Mouse (Mus musculus) cortical plate, adult 2 months (tissue): ENCODE results near the gene Camk2n1.

Experiments used
- CTCF ChIP-seq: fragments of 200-500 bp; IDR thresholded peaks from 2 replicates; pipeline ENCODE4 v1.5.1; 2011; ENCODE audit warnings: mild to moderate bottlenecking, control low read depth, low read length; ENCODE audit not compliant: insufficient read depth; ENCODE audit errors: extremely low read depth
- POLR2A ChIP-seq: fragments of 200-500 bp; IDR thresholded peaks from 2 replicates; pipeline ENCODE4 v1.6.1; 2011; ENCODE audit warnings: mild to moderate bottlenecking, low read length, control low read depth; ENCODE audit not compliant: insufficient read depth; ENCODE audit errors: extremely low read depth

GRCm38 (mm10) chr4:138469080-138469479 lies 15.0 kb downstream of the Camk2n1 start:
- TF ChIP-seq CTCF (no peak), POLR2A (no peak)
